ENCODE assay signal across 21 mouse cellular contexts in genomic region chr14:51855280-51855679, GRCm38 (mm10). TPM values are rescaled to one million over a fixed set of nuclear protein-coding genes. Genes with fewer than 3 reads are reported as not detected.
DNase-seq lines count a peak whose midpoint lies in the region; ATAC-seq and TF ChIP-seq lines count a peak whose summit lies in the region.
"Not testable (repeated sequence)": the region's sequence is repeated elsewhere in the genome, so short reads cannot be mapped to it uniquely, and the experiment has no call there.
"Had no signal": no experiment of that assay in that cellular context is flagged by ENCODE, and none has a peak within 500 bp of the region (broad histone marks: within the 10 kb centered on the region; RNA-seq: fewer than 3 reads in every experiment).

No protein-coding gene starts in this region.

- in situ Hi-C loops in CH12.LX (cut with MboI; ENCODE audit: low pct_ligation_motif_present, low pct_unique_long_range_greater_than_20kb, low sequenced_read_pairs) = loop anchor here (25.0 kb wide), 1 partner anchor 93 kb away; the partner anchor contains the start of gene Ang4

- not testable (repeated sequence) for TF ChIP-seq POLR2A in CH12.LX (IDR thresholded peaks at IDR 0.05; ENCODE audit: low read depth, low read length)

- peaks cover 0 to 11% of the 10 kb centered on the region in 2 experiments; a peak in 2 of 4 replicates for H3K4me1 ChIP-seq in CH12.LX (ENCODE audit: control insufficient read depth in 1 of 2, insufficient read depth in 2 of 2)

- not testable (repeated sequence) for TF ChIP-seq EP300 in CH12.LX (IDR thresholded peaks at IDR 0.05; ENCODE audit: low read length)

- not testable (repeated sequence) for H3K27ac ChIP-seq in CH12.LX (ENCODE audit: insufficient read depth, low read depth)

- not testable (repeated sequence) for H3K79me2 ChIP-seq in CH12.LX (replicated peaks; ENCODE audit: control insufficient read depth, extremely low read depth, insufficient read depth, poor library complexity, severe bottlenecking)

- H3K27me3 ChIP-seq in CH12.LX (replicated peaks) = not testable (repeated sequence)

- not testable (repeated sequence) for H3K4me3 ChIP-seq in CH12.LX (replicated peaks in 1 of 3; ENCODE audit: low read depth in 2 of 3, low read length in 2 of 3, poor library complexity in 1 of 3)

- TF ChIP-seq RAD21 in CH12.LX (IDR thresholded peaks at IDR 0.05; ENCODE audit: low read depth, low read length) = not testable (repeated sequence)

- not testable (repeated sequence) for H3K9me3 ChIP-seq in CH12.LX (replicated peaks; ENCODE audit: low read length)

- dilution Hi-C loops in CH12.LX (cut with MboI; ENCODE audit: extremely low pct_ligation_motif_present, extremely low pct_unique_long_range_greater_than_20kb, low sequenced_read_pairs) = not testable (repeated sequence)

- not testable (repeated sequence) for H3K36me3 ChIP-seq in CH12.LX (replicated peaks in 1 of 2; ENCODE audit: control insufficient read depth in 1 of 2, insufficient read depth in 1 of 2, low read length in 1 of 2)

- H3K9ac ChIP-seq in CH12.LX (ENCODE audit: insufficient read depth, low read depth) = not testable (repeated sequence)

- peak; percentile 67 for ATAC-seq in granulocyte monocyte progenitor cell, adult 5-6 weeks (replicated peaks; ENCODE audit: poor library complexity, severe bottlenecking)
- peak; percentile 50; the same call in 1 of the 2 replicates for ATAC-seq in megakaryocyte progenitor cell, adult 5-6 weeks (replicated peaks; ENCODE audit: poor library complexity)

- TF ChIP-seq CTCF in CH12.LX (conservative IDR thresholded peaks at IDR 0.05 in 1 of 2, IDR thresholded peaks at IDR 0.05 in 1 of 2; ENCODE audit: low read depth in 2 of 2, low read length in 2 of 2) = not testable (repeated sequence)

- peak; percentile 22 for DNase-seq in CH12.LX (ENCODE audit: extremely low read depth)
- DNase-seq in lung, postnatal 36 days = peak; percentile 8

- H3K4me2 ChIP-seq in CH12.LX (ENCODE audit: insufficient read depth, low read depth, poor library complexity, severe bottlenecking) = peak overlapping the region; percentile 22

RNA-seq across cellular contexts. Expression of gene Ear6, which starts 1.8 kb away (rescaled TPM):
- total RNA-seq in CH12.LX (2012; rRNA removed) (not detected in 2 replicates), CH12.LX (2014; rRNA removed) (not detected in 2 replicates)
- polyA plus RNA-seq in CH12.LX (2012; ENCODE audit: insufficient read length, low read depth) = not detected in 2 replicates
- total RNA-seq in granulocyte monocyte progenitor cell, adult 5-6 weeks (2014; fragmentation: Nextera tagmentation) = not detected in 2 replicates
- 2.1 and 2.7 TPM in 2 replicates for total RNA-seq in granulocyte monocyte progenitor cell, adult 5-6 weeks (2017)
- 5.8 and 12.8 TPM in 2 replicates for total RNA-seq in megakaryocyte progenitor cell, adult 5-6 weeks (2015)
- total RNA-seq in megakaryocyte progenitor cell, adult 5-6 weeks (2017) = 7.5 and 19.0 TPM in 2 replicates
- total RNA-seq: adrenal gland, adult 2 months; adrenal gland, postnatal 25 days; ES-E14; forebrain, postnatal 0 days; MEL had no signal
- polyA plus RNA-seq: adrenal gland, adult 2 months; brain, embryonic 14.5 days; C2C12; CD4-positive, CD25-positive, alpha-beta regulatory T cell, adult 4 months; cortical plate, adult 2 months; embryonic facial prominence, embryonic 10.5 days; embryonic facial prominence, embryonic 12.5 days; embryonic facial prominence, embryonic 14.5 days; forebrain, embryonic 11.5 days; forebrain, embryonic 13.5 days; forebrain, embryonic 15.5 days; forebrain, postnatal 0 days had no signal

RNA-seq across cellular contexts. Expression of gene Mettl17, which starts 29.4 kb away (rescaled TPM):
- 19.5 and 21.7 TPM in 2 replicates for total RNA-seq in CH12.LX (2012; rRNA removed)
- 26.2 and 32.3 TPM in 2 replicates for total RNA-seq in CH12.LX (2014; rRNA removed)
- 29.9 and 32.0 TPM in 2 replicates for polyA plus RNA-seq in CH12.LX (2012; ENCODE audit: insufficient read length, low read depth)
- 15.4 and 22.2 TPM in 2 replicates for total RNA-seq in granulocyte monocyte progenitor cell, adult 5-6 weeks (2014; fragmentation: Nextera tagmentation)
- 13.1 and 34.7 TPM in 2 replicates for total RNA-seq in granulocyte monocyte progenitor cell, adult 5-6 weeks (2017)
- 6.7 and 10.1 TPM in 2 replicates for total RNA-seq in megakaryocyte progenitor cell, adult 5-6 weeks (2015)
- 14.7 and 15.5 TPM in 2 replicates for total RNA-seq in megakaryocyte progenitor cell, adult 5-6 weeks (2017)

RNA-seq across cellular contexts. Expression of gene Slc39a2, which starts 37.4 kb away (rescaled TPM):
- total RNA-seq in CH12.LX (2012; rRNA removed) (0.42 TPM in 2 replicates), CH12.LX (2014; rRNA removed) (0.11 and 0.20 TPM in 2 replicates)
- polyA plus RNA-seq in CH12.LX (2012; ENCODE audit: insufficient read length, low read depth) = 0.44 and 0.49 TPM in 2 replicates
- total RNA-seq in granulocyte monocyte progenitor cell, adult 5-6 weeks (2014; fragmentation: Nextera tagmentation) = 0.49 and 1.4 TPM in 2 replicates
- 0.09 and 0.21 TPM in 2 replicates for total RNA-seq in granulocyte monocyte progenitor cell, adult 5-6 weeks (2017)
- 0.10 and 0.34 TPM in 2 replicates for total RNA-seq in megakaryocyte progenitor cell, adult 5-6 weeks (2015)
- total RNA-seq in megakaryocyte progenitor cell, adult 5-6 weeks (2017) = 0.17 TPM in 1 of 2 replicates, not detected in the other
- total RNA-seq: MEL had no signal

RNA-seq across cellular contexts. Expression of gene AY358078, which starts 55.4 kb away (rescaled TPM):
- not detected in 2 replicates for total RNA-seq in CH12.LX (2012; rRNA removed)
- 0.26 TPM in 1 of 2 replicates, not detected in the other for total RNA-seq in CH12.LX (2014; rRNA removed)
- not detected in 2 replicates for polyA plus RNA-seq in CH12.LX (2012; ENCODE audit: insufficient read length, low read depth)
- not detected in 2 replicates for total RNA-seq in granulocyte monocyte progenitor cell, adult 5-6 weeks (2014; fragmentation: Nextera tagmentation)
- not detected in 2 replicates for total RNA-seq in granulocyte monocyte progenitor cell, adult 5-6 weeks (2017)
- not detected in 2 replicates for total RNA-seq in megakaryocyte progenitor cell, adult 5-6 weeks (2015)
- not detected in 2 replicates for total RNA-seq in megakaryocyte progenitor cell, adult 5-6 weeks (2017)
- total RNA-seq: adrenal gland, adult 2 months; adrenal gland, postnatal 10 days; adrenal gland, postnatal 25 days; adrenal gland, postnatal 4 days; ES-E14; forebrain, postnatal 0 days; MEL had no signal
- polyA plus RNA-seq: adrenal gland, adult 2 months; brain, embryonic 14.5 days; C2C12; CD4-positive, CD25-positive, alpha-beta regulatory T cell, adult 4 months; cortical plate, adult 2 months; embryonic facial prominence, embryonic 10.5 days; embryonic facial prominence, embryonic 12.5 days; embryonic facial prominence, embryonic 14.5 days; forebrain, embryonic 11.5 days; forebrain, embryonic 13.5 days; forebrain, embryonic 15.5 days; forebrain, postnatal 0 days had no signal

RNA-seq across cellular contexts. Expression of gene Ndrg2, which starts 58.7 kb away (rescaled TPM):
- total RNA-seq in CH12.LX (2012; rRNA removed) (0.59 and 1.1 TPM in 2 replicates), CH12.LX (2014; rRNA removed) (0.43 and 0.50 TPM in 2 replicates)
- 0.74 and 1.0 TPM in 2 replicates for polyA plus RNA-seq in CH12.LX (2012; ENCODE audit: insufficient read length, low read depth)
- 5.4 and 6.2 TPM in 2 replicates for total RNA-seq in granulocyte monocyte progenitor cell, adult 5-6 weeks (2014; fragmentation: Nextera tagmentation)
- total RNA-seq in granulocyte monocyte progenitor cell, adult 5-6 weeks (2017) = 8.7 and 11.4 TPM in 2 replicates
- 8.9 and 10.4 TPM in 2 replicates for total RNA-seq in megakaryocyte progenitor cell, adult 5-6 weeks (2015)
- total RNA-seq in megakaryocyte progenitor cell, adult 5-6 weeks (2017) = 7.0 and 15.6 TPM in 2 replicates
